Mouse (Mus musculus) embryonic facial prominence, embryonic 10.5 days (tissue): ENCODE results near the gene Kcna10. TPM values are rescaled to one million over a fixed set of nuclear protein-coding genes. Genes with fewer than 3 reads are reported as not detected.

Experiments
- DNase-seq: peaks from one replicate; pipeline ENCODE4 v3.0.0-alpha.2; 2017; ENCODE audit warnings: low spot score
- H3K27ac ChIP-seq: fragments of 300-500 bp; sonication (generic); replicated peaks from 2 replicates; pipeline ENCODE4 v1.5.1; 2016; ENCODE audit warnings: mild to moderate bottlenecking
- H3K27me3 ChIP-seq: fragments of 300-500 bp; sonication (generic); replicated peaks from 2 replicates; pipeline ENCODE4 v1.6.1; 2016; ENCODE audit warnings: low read depth, mild to moderate bottlenecking; ENCODE audit not compliant: poor library complexity, severe bottlenecking
- H3K36me3 ChIP-seq: fragments of 300-500 bp; sonication (generic); replicated peaks from 2 replicates; pipeline ENCODE4 v1.6.1; 2016; ENCODE audit warnings: mild to moderate bottlenecking, moderate library complexity
- H3K4me1 ChIP-seq: fragments of 300-500 bp; sonication (generic); 2 replicates; pipeline ENCODE4 v1.6.1; 2016
- H3K4me3 ChIP-seq: fragments of 300-500 bp; sonication (generic); 2 replicates; pipeline ENCODE4 v1.5.1; 2016; ENCODE audit warnings: mild to moderate bottlenecking, moderate library complexity
- H3K9me3 ChIP-seq: fragments of 300-500 bp; sonication (generic); 2 replicates; pipeline ENCODE4 v1.6.1; 2016; ENCODE audit warnings: mild to moderate bottlenecking
- WGBS: fragments of 180-500 bp; shearing (Covaris S2); methylation state at CpG from one replicate; pipeline ENCODE4 v1.1.7; 2016; 5-methylcytosine and 5-hydroxymethylcytosine counted together
- polyA plus RNA-seq: library from polyadenylated mRNA; unstranded; fragments of >200 nt; fragmentation: Nextera tagmentation; extraction: Ambion mirVana; gene quantifications from 2 replicates; pipeline ENCODE4 v1.2.1, GENCODE M21; 2016

The Kcna10 gene
- polyA plus RNA-seq, 1 experiment from 2014 or later: not detected

DNA sequence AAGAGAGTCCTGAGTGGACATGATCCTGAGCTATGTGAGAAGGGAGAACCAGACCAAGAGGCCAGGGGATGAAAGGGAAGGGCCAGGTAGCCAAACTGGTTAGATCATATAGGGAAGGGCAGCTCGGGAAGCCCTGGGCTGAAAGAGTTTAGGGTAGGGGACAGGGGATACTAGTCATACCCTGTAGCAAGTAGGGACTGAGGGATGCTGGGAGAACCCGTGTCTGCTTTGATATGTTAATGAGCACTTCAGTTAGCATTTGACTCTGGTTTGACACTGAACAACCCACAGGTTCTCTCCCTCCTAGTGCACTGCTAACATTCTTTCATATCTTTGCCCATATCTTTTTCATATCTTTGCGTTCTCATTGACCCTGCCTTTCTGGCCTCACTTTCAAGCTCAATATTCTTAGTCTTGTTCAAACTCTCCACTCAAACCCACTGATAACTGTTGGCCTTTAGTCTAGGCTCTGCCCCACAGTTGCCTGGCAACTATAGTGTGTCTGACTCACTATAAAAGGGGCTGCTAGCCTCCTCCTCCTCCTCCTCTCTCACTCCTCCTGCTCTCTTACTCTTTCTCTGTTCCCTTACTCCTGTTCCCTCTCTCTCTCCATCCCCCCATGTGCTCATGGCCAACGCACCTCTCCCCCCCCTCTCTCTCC is 23.8 kb downstream of the Kcna10 start:
- Histone ChIP-seq H3K9me3 (no peaks in the 10 kb centered on the region), H3K4me1 (peaks cover 20% of the 10 kb centered on the region), H3K27me3 (no peaks in the 10 kb centered on the region), H3K36me3 (no peaks in the 10 kb centered on the region), H3K4me3 (no peak overlapping the region), H3K27ac (no peak overlapping the region)
- 54% methylated on average over 4 of the region's 4 CpGs for WGBS
- DNase-seq: no peak

DNA sequence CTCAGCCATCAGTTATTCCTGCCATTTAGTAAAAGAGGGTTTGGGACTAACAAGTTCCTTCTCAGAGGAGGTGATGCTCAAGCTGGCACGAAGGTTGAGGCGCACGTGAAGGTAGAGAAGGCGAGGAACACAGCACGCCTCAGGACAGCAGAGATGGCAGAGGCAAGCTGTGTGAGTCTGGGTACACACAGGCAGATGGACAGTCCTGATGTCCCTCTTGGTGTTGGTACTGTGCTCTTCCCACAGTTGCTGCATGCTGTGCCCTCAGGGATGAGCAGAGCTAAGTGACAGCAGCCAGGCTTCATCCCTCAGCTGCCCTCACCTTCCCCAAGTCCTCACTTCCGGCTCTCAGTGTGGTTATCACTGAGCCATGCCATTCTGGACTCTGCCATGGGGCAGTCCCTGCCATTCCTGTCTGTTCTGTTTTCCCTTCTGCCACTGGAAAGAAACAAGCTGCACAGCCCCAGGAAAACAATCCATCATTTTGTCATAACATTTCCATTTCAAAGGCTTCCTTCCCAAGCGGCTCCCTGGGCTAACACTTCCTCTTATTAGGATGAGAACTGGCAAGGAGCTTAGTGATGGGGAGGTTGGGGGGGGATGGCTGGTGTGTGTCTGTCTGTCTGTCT is 24.9 kb downstream of the Kcna10 start:
- Histone ChIP-seq H3K4me3 (no peak overlapping the region), H3K36me3 (no peaks in the 10 kb centered on the region), H3K27me3 (no peaks in the 10 kb centered on the region), H3K4me1 (peaks cover 17% of the 10 kb centered on the region), H3K9me3 (no peaks in the 10 kb centered on the region), H3K27ac (no peak overlapping the region)
- no peak for DNase-seq
- 67% methylated on average over 7 of the region's 7 CpGs for WGBS

DNA sequence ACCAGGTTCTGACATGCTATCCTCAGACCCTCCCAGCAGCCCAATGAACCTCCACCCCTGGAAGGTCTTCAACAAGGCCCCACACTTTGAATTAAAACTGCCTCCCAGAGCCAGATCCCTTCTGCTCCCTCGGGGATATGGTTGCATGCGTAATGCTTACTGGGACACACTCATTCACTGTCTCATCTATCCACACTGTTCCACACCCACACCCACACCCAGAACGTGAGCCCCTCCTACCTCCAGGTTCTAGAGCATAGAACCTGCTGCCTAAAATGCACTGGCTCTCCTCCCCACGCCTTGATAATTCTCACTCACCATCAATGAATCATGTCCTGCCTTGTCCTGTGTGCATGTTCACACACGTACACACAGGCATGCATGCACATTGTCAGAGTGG is 31.8 kb downstream of the Kcna10 start:
- no peaks in the 10 kb centered on the region for H3K9me3 ChIP-seq
- H3K27me3 ChIP-seq: no peaks in the 10 kb centered on the region
- 83% methylated on average over 5 of the region's 5 CpGs for whole genome bisulfite sequencing
- H3K27ac ChIP-seq: no peak overlapping the region
- H3K36me3 ChIP-seq: no peaks in the 10 kb centered on the region
- no peaks in the 10 kb centered on the region for H3K4me1 ChIP-seq
- no peak overlapping the region for H3K4me3 ChIP-seq
- no peak for DNase-seq

DNA sequence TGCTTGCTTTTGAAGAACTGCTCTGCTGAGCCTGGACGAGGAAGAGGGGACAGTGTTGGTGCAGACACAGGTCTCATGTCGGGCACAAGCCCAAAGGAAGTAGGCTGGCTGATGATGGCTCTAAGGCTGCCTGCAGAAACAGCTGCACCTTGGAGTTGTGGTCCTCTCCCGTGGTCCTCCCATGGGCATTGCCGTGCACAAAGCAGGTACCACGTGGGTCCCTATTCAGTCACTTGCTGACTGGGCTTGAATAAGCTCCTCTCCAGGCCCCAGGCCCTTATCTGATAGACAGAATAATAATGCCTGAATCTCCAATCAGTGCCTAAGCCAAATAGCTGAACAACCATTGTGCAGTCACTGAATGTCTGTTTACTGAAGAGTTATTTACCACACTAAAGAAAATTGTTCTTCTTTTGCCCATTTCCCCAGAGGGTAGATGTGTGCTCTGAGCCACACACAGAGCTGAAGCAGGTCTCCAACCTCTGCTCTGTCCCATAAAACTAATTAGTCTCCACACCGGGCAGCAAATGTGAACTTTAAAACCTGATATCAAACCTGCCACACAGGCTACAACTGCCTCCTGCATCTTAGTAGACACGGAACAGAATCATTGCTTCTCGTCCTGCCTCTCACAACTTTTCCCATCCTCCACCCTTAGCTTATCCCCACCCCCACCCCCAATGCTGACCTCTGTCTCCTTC is 33.7 kb downstream of the Kcna10 start:
- WGBS: 74% methylated on average over 8 of the region's 8 CpGs
- H3K4me1 ChIP-seq: no peaks in the 10 kb centered on the region
- H3K9me3 ChIP-seq: no peaks in the 10 kb centered on the region
- no peak for DNase-seq
- H3K27ac ChIP-seq: no peak overlapping the region
- no peaks in the 10 kb centered on the region for H3K36me3 ChIP-seq
- H3K4me3 ChIP-seq: no peak overlapping the region
- no peaks in the 10 kb centered on the region for H3K27me3 ChIP-seq

DNA sequence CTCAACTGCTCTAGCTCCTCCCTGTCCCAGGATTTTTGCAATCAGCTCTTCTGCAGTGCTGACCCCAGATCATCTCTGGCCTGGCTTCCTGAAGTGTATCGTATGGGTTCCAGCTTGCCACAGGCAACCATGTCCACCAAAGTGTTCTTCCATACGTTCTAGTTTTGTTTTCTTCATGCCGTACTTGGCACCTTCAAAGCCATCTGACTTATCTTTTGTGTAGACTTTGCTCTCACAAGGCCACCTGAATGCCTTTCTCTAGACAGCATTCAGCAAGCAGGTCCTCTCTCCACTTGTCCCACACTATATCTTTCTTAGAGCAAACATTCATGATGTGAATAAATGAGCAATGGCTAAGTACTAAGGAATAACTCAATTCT is 34.2 kb downstream of the Kcna10 start:
- Histone ChIP-seq H3K4me1 (no peaks in the 10 kb centered on the region), H3K27ac (no peak overlapping the region), H3K4me3 (no peak overlapping the region), H3K36me3 (no peaks in the 10 kb centered on the region), H3K9me3 (no peaks in the 10 kb centered on the region), H3K27me3 (no peaks in the 10 kb centered on the region)
- DNase-seq: no peak
- WGBS: 87% methylated on average over 3 of the region's 3 CpGs

DNA sequence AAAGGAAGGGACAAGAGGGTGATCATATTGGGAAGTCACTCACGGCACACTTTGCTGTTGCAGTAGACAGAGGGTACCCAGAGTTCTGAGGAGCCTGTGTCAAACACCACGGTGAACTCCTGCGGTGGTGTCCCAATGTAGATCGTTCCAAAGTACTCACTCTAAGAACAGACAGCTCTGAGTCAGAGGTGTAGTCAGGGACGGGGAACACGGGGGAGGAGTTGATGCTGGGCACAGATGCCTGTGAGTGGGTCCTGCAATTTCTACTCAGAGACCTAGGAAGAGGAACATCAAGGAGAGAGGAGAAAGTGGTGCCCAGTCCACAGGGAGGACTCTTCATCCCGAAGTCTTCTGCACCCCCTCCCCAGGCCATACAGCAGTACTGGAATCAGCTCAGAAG is 35.7 kb downstream of the Kcna10 start:
- 94% methylated on average over 7 of the region's 7 CpGs for WGBS
- H3K4me3 ChIP-seq: no peak overlapping the region
- no peaks in the 10 kb centered on the region for H3K4me1 ChIP-seq
- no peaks in the 10 kb centered on the region for H3K36me3 ChIP-seq
- no peaks in the 10 kb centered on the region for H3K9me3 ChIP-seq
- no peak for DNase-seq
- H3K27me3 ChIP-seq: no peaks in the 10 kb centered on the region
- no peak overlapping the region for H3K27ac ChIP-seq

DNA sequence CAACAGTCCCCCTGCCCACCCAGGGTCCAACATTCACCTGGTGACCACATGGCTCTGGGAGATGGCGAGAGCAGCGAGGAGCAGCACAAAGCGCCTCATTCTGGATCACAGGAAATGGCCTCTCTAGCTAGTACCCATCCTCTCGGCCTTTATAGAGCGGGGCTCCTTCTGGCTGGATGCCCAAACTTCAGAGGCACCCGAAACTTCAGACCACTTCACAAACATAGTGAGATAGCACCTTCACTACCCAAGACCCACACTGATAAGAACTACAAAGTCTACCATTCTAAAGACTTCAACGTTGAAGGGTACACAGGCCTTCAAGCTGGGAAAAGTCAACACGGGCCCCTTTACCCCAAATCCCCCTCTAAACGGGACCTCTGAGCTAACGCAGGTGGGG is 38.8 kb downstream of the Kcna10 start, which contains the start of gene Cym:
TSS of gene Cym (minus strand) at position 125 of the 400 bp plus-strand sequence.
- 85% methylated on average over 10 of the region's 10 CpGs for WGBS
- DNase-seq: no peak
- no peaks in the 10 kb centered on the region for H3K27me3 ChIP-seq
- no peak within 1 kb of the TSS for H3K27ac ChIP-seq
- H3K4me3 ChIP-seq: no peak within 1 kb of the TSS
- no peaks in the 10 kb centered on the region for H3K36me3 ChIP-seq
- H3K9me3 ChIP-seq: no peaks in the 10 kb centered on the region
- no peaks in the 10 kb centered on the region for H3K4me1 ChIP-seq

DNA sequence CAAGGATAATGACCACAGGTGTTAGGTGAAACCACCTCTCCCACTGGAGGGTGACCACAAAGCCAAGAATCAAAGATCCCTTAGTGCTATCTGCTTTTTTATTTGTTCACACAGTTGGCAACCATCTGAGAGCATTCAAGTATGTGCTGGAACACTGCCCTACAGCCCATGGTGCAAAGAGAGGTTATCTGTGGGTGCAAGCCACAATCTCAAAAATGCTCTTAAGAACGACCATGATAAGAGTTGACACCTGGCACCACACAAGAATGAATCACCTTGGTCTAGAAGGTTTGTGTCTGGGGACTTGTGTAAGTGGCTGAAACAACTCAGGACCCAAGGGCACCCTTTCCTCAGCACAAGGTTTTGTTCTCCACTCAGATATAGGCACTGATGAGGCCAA is 40.4 kb downstream of the Kcna10 start:
- Histone ChIP-seq H3K36me3 (no peaks in the 10 kb centered on the region), H3K9me3 (no peaks in the 10 kb centered on the region)
- 81% methylated on average over 1 of the region's 1 CpGs for WGBS

DNA sequence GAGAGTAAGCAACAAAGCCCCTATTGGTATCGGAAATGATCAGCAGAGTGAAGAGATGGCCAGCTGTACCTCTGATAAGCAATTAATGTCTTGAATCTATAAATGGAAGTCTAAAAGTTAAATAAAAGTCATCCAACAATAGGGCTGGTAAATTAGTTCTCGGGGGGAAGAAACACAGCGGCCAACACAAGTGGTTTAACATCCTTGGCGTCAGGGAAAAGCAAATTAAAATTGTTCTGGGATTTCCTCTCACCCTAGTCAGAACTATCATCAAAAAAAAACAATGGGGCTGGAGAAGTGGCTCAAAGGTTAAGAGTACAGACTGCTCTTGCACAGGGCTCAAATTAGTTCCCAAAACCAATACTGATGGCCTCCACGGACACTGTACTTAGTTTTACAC is 43.0 kb downstream of the Kcna10 start:
- WGBS: 85% methylated on average over 5 of the region's 5 CpGs
- no peak for DNase-seq
- peaks cover 8% of the 10 kb centered on the region for H3K4me1 ChIP-seq
- H3K27me3 ChIP-seq: no peaks in the 10 kb centered on the region
- H3K27ac ChIP-seq: no peak overlapping the region
- no peak overlapping the region for H3K4me3 ChIP-seq
- H3K9me3 ChIP-seq: no peaks in the 10 kb centered on the region
- H3K36me3 ChIP-seq: no peaks in the 10 kb centered on the region

More for the DNA sequence above, 40.4 kb downstream of the Kcna10 start:
- no peak for DNase-seq
- H3K4me3 ChIP-seq: no peak overlapping the region
- H3K4me1 ChIP-seq: no peaks in the 10 kb centered on the region
- no peak overlapping the region for H3K27ac ChIP-seq
- no peaks in the 10 kb centered on the region for H3K27me3 ChIP-seq

DNA sequence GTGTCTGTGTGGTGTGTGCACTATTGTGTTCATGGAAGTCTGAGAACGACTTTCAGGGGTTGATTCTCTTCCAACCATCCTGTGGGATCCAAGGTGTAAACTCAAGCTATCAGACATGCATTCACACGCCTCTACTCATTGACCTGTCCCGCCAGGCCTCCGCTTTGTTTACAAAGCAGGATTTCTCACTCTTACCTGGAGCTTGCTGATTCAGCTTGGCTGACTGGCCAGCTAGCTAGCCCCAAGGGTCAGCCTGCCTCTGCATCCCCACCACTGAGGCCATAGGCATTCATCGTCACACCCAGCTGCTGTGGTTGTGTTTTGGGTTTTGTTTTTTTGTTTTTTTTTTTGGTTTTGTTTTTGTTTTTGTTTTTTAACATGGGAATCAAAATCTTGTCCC is 46.4 kb downstream of the Kcna10 start:
- no peak overlapping the region for H3K27ac ChIP-seq
- WGBS: 73% methylated on average over 5 of the region's 5 CpGs
- H3K36me3 ChIP-seq: no peaks in the 10 kb centered on the region
- no peaks in the 10 kb centered on the region for H3K9me3 ChIP-seq
- H3K27me3 ChIP-seq: no peaks in the 10 kb centered on the region; the same call in 1 of the 2 replicates
- H3K4me1 ChIP-seq: peaks cover 8% of the 10 kb centered on the region
- no peak for DNase-seq
- no peak overlapping the region for H3K4me3 ChIP-seq

DNA sequence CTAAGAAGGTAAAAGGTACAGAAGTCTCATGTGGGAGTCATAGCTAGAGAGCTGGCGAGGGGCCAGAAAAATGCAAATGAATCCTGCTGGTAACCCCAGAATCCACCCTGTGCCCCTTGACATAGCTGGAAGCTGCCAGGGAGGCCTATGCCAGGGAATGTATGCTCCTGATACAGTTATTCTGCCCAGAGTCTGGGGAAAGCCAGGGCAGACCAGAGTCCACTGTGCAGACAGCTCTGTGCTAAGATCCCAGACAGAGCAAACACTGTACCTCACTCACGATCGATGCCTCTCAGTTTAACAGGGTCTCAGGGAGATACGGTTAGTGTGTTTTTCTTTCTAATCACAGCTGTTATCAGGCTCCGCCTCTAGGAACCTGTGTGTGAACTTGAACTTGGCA is 47.0 kb downstream of the Kcna10 start:
- H3K4me3 ChIP-seq: no peak overlapping the region
- no peaks in the 10 kb centered on the region; the same call in 1 of the 2 replicates for H3K27me3 ChIP-seq
- no peaks in the 10 kb centered on the region for H3K36me3 ChIP-seq
- no peak for DNase-seq
- 69% methylated on average over 5 of the region's 5 CpGs for WGBS
- peaks cover 8% of the 10 kb centered on the region for H3K4me1 ChIP-seq
- no peak overlapping the region for H3K27ac ChIP-seq
- no peaks in the 10 kb centered on the region for H3K9me3 ChIP-seq

DNA sequence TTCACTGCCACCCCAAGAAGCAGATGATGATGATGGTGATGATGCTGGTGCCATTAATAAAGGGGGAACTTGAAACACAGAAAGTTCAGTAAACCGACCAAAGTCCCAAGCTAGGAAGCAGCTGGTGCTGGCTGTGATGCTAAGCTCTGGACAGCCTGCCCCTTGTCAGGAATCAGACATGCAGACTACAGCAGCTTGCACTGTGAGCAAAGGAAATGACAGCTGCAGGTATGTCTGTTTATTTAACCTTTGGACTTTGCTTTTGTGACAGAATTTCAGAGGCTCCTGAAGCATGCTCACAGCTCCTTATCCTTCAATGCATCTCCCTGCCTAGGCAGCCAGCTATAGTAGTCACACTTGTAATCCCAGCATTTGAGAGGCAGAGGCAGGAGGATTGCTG is 47.7 kb downstream of the Kcna10 start, which contains the start of gene A630076J17Rik:
TSS of gene A630076J17Rik (plus strand) at position 88 of the 400 bp plus-strand sequence.
- H3K36me3 ChIP-seq: no peaks in the 10 kb centered on the region
- no peaks in the 10 kb centered on the region for H3K9me3 ChIP-seq
- no peak within 1 kb of the TSS for H3K4me3 ChIP-seq
- no peak for DNase-seq
- H3K27me3 ChIP-seq: no peaks in the 10 kb centered on the region; the same call in 1 of the 2 replicates
- H3K27ac ChIP-seq: no peak within 1 kb of the TSS
- H3K4me1 ChIP-seq: peaks cover 8% of the 10 kb centered on the region
- 60% methylated on average over 1 of the region's 1 CpGs for WGBS

DNA sequence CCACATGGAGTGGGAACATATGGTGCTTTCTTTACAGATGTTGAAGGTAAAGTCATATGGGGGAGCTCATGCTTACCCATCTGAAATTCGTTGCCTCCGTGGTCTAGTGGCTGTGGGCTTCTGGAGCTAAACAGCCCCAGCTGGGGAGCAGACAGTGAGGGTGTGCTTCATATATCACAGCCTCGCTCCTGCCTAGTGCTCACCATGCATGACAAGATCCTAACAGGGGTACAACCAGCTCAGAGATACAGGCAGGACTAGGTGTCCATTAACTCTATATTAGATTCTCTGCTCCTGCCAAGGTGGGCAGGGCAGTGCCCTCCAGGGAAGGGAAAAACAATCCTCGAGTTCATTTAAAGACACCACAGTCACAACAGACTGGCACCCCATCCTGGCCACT is 48.3 kb downstream of the Kcna10 start:
- no peak for DNase-seq
- Histone ChIP-seq H3K27ac (no peak overlapping the region), H3K36me3 (no peaks in the 10 kb centered on the region), H3K4me3 (no peak overlapping the region), H3K4me1 (peaks cover 8% of the 10 kb centered on the region), H3K27me3 (no peaks in the 10 kb centered on the region; the same call in 1 of the 2 replicates), H3K9me3 (no peaks in the 10 kb centered on the region)
- 67% methylated on average over 4 of the region's 4 CpGs for WGBS
